Mouse (Mus musculus): ENCODE results near the gene Gna12. TPM values are rescaled to one million over a fixed set of nuclear protein-coding genes. Genes with fewer than 3 reads are reported as not detected.

Gene Gna12
- polyA plus RNA-seq, 1 experiment, result 122 TPM

DNA sequence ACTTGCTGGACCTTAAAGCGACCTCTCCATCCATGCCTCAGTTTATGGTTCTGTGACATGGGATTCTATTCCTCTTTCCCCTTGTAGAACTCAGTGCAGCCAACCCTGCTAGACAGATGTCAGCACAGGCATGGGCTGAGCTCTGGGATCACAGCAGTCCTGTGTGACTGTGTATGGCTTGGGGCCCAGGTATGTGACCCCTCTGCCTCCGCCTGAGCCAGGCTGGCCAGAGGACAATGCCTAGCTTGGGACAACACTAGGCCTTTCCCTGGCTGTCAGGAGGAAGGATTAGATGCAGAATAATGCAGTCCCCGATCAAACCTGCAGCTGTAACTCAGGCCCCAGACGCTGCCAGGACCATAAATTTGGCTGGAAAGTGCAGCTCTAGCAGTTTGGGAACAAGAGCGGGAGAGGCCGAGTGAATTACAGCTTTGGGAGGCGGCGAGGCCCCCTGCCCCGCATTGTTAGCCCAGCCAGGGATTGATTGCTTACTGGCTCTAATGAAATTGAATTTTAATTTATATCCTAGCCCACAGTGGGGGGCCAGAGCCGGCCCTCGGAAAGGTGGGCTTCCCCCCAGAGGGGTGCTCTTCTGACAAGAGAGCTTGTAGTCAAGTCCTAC lies 25.8 kb upstream of the Gna12 start:
- TF ChIP-seq POLR2A (IDR thresholded peaks at IDR 0.05; ENCODE audit: borderline replicate concordance, extremely low read depth, insufficient read depth, insufficient read length, poor library complexity, severe bottlenecking) (no peak), CTCF (IDR thresholded peaks at IDR 0.05; ENCODE audit: borderline replicate concordance, extremely low read depth, insufficient read depth, insufficient read length) (no peak)
- DNase-seq (ENCODE audit: low read depth), result peak; percentile 31

DNA sequence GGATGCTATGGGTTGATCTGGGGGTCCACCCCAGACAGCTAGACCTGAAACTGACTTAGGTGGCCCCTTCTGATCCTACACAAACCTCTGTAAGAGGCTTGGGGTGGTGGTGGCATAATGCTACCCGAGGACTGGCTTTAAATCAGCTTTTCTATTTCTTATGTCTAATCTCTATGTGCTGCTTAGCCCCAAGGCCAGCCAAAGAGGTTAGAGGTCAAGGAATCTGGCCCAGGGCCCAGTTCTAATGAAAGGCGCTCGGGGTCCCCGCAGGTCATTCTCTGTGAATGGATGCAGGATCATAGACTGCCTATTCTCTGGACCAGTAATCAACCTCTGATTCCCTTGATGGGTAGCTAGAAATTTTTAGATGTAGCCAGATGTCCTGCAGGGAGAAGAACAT lies 24.5 kb upstream of the Gna12 start:
- no peak for DNase-seq (ENCODE audit: low read depth)
- TF ChIP-seq CTCF (IDR thresholded peaks at IDR 0.05; ENCODE audit: borderline replicate concordance, extremely low read depth, insufficient read depth, insufficient read length), result no peak
- no peak for TF ChIP-seq POLR2A (IDR thresholded peaks at IDR 0.05; ENCODE audit: borderline replicate concordance, extremely low read depth, insufficient read depth, insufficient read length, poor library complexity, severe bottlenecking)

DNA sequence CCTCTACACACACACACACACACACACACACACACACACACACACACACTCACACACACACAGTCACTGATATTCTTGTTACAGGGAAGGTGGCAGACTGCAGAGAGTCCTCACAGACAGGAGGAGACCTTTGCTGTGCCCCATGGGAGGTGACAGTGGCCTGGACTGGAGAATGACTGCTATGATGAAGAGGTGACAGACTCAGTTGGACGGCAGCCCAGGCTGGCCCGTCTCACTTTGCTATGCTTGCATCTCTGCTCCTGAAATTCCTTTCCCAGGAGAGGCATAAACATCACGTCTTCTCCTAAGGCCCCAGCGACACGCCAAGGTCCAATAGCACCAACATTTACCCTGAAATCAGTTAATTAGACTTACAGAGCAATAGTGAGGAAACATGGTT lies 23.5 kb upstream of the Gna12 start:
- DNase-seq (ENCODE audit: low read depth), result no peak
- TF ChIP-seq POLR2A (IDR thresholded peaks at IDR 0.05; ENCODE audit: borderline replicate concordance, extremely low read depth, insufficient read depth, insufficient read length, poor library complexity, severe bottlenecking), result no peak
- TF ChIP-seq CTCF (IDR thresholded peaks at IDR 0.05; ENCODE audit: borderline replicate concordance, extremely low read depth, insufficient read depth, insufficient read length), result no peak

DNA sequence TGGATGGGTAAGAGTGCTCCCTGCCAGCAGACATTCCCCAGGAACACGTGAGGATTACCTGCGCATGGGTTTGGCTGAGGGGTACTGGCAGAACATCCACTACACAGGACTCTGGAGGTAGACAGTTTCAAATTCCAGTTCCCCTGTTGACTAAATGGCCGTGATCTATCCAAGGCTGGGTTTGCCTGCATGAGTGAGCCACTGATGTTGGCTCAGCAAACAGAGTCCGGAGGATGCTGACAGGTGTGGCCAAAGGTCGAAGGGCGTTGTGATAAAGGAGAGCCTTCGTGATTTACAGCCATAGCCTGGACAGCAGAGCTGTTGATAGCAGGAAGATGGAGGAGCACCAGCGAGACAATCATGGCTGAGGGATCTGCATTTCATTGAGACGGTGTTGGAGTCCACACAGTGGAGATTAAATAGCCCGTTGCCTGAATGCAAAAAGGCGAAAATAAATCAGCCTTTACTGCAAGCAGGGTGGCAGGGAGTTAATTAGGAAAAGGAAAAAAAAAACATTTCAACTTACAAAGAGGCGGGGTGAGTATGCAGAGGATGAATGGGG lies 22.3 kb upstream of the Gna12 start:
- TF ChIP-seq CTCF (IDR thresholded peaks at IDR 0.05; ENCODE audit: borderline replicate concordance, extremely low read depth, insufficient read depth, insufficient read length) (no peak), POLR2A (IDR thresholded peaks at IDR 0.05; ENCODE audit: borderline replicate concordance, extremely low read depth, insufficient read depth, insufficient read length, poor library complexity, severe bottlenecking) (no peak)
- DNase-seq (ENCODE audit: low read depth), result no peak

DNA sequence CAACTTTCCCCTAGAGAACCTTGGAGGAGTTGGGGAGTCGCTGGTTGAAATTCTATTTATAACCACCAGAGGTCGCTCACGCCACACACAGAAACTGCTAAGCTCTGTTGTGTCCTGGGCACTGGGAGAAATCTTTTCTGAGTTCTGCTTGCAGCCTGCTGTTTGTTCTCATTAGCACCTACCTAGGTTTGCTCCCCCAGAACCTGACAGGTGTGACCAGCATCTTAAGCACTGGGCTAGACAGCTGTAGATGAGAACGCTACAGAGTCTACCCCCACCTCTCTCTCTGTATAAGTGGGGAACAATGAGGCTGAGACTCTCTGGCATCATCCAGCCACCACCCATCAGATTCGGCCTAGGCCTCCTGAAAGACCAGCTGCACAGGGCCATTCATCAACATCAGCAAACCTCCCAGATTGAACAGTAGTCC lies 17.1 kb upstream of the Gna12 start:
- peak; percentile 87 for DNase-seq (ENCODE audit: low read depth)
- TF ChIP-seq CTCF (IDR thresholded peaks at IDR 0.05; ENCODE audit: borderline replicate concordance, extremely low read depth, insufficient read depth, insufficient read length) (peak; percentile 92), POLR2A (IDR thresholded peaks at IDR 0.05; ENCODE audit: borderline replicate concordance, extremely low read depth, insufficient read depth, insufficient read length, poor library complexity, severe bottlenecking) (no peak)

DNA sequence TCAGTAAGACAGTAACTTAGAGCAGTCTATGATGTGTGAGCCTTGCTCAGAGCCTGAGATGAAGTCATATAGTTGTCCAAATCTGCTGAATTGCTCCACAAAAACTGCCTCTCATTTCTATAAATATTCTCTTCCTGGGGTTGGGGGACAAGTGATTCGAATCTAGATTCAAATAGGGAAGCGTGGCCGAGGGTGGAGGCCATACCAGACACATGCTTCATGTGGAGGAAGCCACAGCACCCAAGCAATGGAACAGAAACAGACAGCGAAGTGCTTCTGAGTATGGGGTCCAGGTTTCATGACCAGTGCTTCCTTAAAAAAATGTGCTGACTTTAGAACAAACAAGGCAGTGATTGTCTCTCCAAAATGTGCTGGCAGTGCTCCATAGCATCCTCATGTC lies 11.7 kb upstream of the Gna12 start:
- no peak for DNase-seq (ENCODE audit: low read depth)
- TF ChIP-seq POLR2A (IDR thresholded peaks at IDR 0.05; ENCODE audit: borderline replicate concordance, extremely low read depth, insufficient read depth, insufficient read length, poor library complexity, severe bottlenecking) (no peak), CTCF (IDR thresholded peaks at IDR 0.05; ENCODE audit: borderline replicate concordance, extremely low read depth, insufficient read depth, insufficient read length) (no peak)

DNA sequence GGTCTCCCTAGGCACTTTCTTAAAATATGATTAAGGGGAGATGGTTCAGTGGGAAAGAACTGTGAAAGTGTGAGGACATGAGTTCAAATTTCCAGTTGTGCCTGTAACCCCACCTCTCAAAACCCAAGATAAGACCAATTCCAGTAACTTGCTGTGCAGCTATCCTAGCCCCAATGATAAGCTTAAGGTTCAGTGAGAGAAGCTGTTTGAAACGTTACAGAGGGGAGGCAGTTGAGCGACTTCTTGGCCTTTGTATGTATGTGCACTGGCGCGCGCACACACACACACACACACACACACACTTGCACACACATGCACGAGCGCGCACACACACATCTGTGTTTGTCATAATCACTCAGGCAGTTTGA lies 817 bp upstream of the Gna12 start:
- no peak for TF ChIP-seq POLR2A (IDR thresholded peaks at IDR 0.05; ENCODE audit: borderline replicate concordance, extremely low read depth, insufficient read depth, insufficient read length, poor library complexity, severe bottlenecking)
- no peak for TF ChIP-seq CTCF (IDR thresholded peaks at IDR 0.05; ENCODE audit: borderline replicate concordance, extremely low read depth, insufficient read depth, insufficient read length)
- DNase-seq (ENCODE audit: low read depth), result no peak

DNA sequence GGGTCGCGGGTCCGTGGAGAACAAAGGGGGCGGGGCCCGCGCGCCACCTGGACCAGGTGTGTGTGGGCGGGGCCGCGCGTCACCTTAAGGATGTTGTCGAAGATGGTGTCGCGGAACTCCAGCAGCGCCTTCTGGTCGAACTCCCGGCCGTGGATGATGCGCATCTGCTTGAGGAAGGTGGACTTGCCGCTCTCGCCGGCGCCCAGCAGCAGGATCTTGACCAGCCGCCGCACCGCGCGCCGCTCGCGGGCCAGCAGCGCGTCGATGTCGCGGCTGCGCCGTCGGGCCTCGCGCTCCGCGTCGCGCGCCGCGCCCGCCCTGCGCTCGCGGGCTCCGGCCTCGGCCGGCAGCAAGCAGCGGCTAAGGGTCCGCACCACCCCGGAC lies 328 bp downstream of the Gna12 start:
- peak; percentile 54 for DNase-seq (ENCODE audit: low read depth)
- TF ChIP-seq CTCF (IDR thresholded peaks at IDR 0.05; ENCODE audit: borderline replicate concordance, extremely low read depth, insufficient read depth, insufficient read length) (no peak), POLR2A (IDR thresholded peaks at IDR 0.05; ENCODE audit: borderline replicate concordance, extremely low read depth, insufficient read depth, insufficient read length, poor library complexity, severe bottlenecking) (no peak)

DNA sequence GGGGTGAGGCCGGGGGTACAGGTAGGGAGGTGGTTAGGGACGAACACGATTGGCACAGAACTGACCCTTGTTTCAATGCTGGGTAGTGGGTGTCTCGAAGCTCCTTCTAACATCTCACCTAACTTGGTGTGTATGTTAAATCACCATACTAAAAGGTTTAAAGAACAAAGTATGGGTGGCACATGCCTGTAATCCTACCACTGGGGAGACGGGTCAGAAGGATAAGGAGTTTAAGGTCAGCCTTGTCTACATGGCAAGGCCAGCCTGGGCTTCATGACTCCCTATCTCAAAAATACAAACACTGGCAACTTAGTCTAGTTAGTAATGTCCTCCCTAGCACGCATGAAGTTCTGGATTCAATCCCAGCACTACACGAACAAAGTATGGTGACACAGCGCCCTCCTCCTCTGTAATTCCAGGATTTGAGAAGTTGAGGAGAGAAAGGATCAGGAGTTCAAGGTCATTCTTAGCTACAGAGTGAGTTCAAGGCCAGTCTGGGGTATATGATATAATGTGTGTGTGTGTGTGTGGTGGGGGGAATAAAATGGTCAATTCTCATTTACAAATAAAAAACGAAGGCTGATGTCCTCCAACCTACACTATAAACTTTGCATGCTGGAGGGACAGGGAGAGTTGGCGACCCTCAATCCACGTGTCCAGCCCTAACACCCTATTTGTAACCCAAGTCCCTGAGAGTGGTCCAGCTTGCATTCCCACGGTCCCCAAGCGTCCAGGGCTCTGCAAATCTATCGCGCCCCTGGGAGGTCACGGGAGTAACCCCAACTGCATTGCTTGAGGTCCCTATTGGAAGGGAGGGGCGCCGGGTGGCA lies 935 bp downstream of the Gna12 start:
- DNase-seq (ENCODE audit: low read depth), result peak; percentile 46

DNA sequence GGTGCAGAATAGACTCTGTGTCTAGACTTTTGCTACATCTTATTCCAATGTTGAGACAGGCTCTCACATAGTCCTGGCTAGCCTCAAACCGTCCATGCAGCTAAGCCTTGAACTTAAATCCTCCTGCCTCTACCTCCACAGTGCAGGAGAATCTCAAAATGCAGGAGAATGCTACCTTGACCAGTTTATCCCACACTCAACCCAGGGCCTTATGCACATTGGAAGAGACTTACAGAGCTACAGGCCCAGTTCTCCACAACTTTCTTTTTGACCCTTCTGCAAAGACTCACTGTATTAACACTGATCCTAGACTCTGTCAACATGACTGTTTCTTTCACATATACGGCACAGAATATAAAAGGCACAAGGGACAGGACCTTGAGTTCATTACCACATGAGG lies 1.9 kb downstream of the Gna12 start:
- no peak for TF ChIP-seq CTCF (IDR thresholded peaks at IDR 0.05; ENCODE audit: borderline replicate concordance, extremely low read depth, insufficient read depth, insufficient read length)
- no peak for DNase-seq (ENCODE audit: low read depth)

More for the DNA sequence above, 935 bp downstream of the Gna12 start:
- TF ChIP-seq CTCF (IDR thresholded peaks at IDR 0.05; ENCODE audit: borderline replicate concordance, extremely low read depth, insufficient read depth, insufficient read length) (no peak), POLR2A (IDR thresholded peaks at IDR 0.05; ENCODE audit: borderline replicate concordance, extremely low read depth, insufficient read depth, insufficient read length, poor library complexity, severe bottlenecking) (no peak)

DNA sequence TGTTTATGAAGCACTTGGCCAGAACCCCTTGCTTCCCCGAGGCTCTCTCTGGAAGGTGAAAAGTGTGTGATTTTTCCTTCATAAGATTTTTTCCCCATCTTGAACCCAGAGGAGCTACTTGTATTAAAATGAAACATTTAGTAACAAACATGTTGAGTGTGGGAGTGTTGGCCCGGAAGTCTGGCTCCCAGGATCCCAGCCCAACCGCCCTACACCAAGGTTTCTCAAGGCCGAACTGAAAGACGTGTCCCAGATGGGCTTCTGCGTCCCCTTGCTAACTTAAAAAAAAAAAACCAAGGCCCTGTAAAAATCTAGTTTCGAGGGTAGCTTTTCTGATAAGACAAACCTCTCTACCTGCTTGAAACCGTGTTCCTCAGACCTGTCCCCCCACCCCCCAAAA lies 2.3 kb downstream of the Gna12 start:
- no peak for DNase-seq (ENCODE audit: low read depth)
- TF ChIP-seq CTCF (IDR thresholded peaks at IDR 0.05; ENCODE audit: borderline replicate concordance, extremely low read depth, insufficient read depth, insufficient read length) (no peak), POLR2A (IDR thresholded peaks at IDR 0.05; ENCODE audit: borderline replicate concordance, extremely low read depth, insufficient read depth, insufficient read length, poor library complexity, severe bottlenecking) (no peak)

DNA sequence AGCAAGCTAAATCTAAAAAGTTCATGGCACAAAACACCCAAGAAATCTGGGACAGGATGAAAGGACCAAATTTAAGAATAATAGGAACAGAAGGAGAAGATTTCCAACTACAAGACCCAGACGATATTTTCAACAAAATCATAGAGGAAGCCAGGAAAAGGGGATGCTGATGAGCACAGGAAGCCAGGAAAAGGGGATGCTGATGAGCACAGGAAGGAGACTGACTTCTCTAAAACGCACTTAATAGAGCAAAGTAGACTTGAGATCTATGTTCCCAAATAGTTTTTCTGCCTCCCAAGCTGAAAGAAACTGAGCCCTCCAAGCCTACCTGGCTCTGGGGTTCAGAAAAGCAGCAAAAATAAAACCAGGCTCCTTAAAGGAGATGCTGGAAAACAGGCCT lies 2.8 kb downstream of the Gna12 start:
- TF ChIP-seq CTCF (IDR thresholded peaks at IDR 0.05; ENCODE audit: borderline replicate concordance, extremely low read depth, insufficient read depth, insufficient read length) (no peak), POLR2A (IDR thresholded peaks at IDR 0.05; ENCODE audit: borderline replicate concordance, extremely low read depth, insufficient read depth, insufficient read length, poor library complexity, severe bottlenecking) (no peak)
- no peak for DNase-seq (ENCODE audit: low read depth)
